8 mouse cellular contexts compared by ENCODE assay signal in the genomic region with DNA sequence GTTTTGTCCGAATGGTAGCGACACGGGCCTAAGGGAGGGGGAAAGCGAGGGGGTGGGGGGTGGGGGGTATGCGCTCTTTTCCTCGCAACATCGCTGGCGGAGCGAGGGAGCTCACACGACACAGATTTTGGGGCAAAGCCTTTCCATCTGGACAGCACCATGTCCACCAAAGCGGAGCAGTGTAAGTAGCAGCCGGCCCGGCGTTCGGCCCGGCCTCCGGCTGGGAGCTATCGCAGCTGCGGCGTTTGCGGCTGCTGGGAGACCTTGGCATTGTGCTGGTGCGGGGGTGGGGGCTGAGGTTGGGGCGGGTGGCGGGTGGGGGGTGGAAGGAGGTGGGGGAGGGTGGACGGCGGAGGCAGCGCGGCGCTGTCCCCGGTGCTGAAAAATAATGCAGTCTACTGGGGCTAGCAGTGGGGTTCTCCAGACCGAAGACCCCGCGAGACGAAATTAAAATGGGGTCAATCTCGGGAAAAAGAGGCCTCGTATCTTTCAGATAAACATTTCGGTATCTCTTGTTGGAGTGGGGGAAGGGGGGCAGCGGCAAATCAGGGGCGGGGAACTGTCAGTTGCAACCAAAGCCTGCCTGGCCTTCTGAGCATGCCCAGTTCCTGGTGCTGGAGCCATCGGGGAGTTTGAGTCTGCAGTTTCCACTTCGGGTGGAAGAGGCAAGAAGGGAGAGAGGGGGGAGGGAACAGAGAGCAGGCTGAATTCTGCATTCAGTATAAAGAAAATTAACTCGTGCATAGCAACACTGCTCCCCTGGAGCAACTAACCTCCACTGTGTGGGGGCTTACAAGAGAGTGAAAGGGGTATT. TPM values are rescaled to one million over a fixed set of nuclear protein-coding genes. Genes with fewer than 3 reads are reported as not detected.
A peak's percentile ranks its signal among the peaks of the same experiment; 100 is the strongest.
DNase-seq lines count a peak whose midpoint lies in the region; ATAC-seq lines count a peak whose summit lies in the region.

No protein-coding gene starts in this region.

- peaks cover 20% of the 10 kb centered on the region for H3K27me3 ChIP-seq in heart, embryonic 16.5 days (ENCODE audit: control insufficient read depth, insufficient read depth, low read length)
- peaks cover 27% of the 10 kb centered on the region for H3K27me3 ChIP-seq in liver, embryonic 13.5 days
- no peaks in the 10 kb centered on the region for H3K27me3 ChIP-seq in neural tube, embryonic 15.5 days (replicated peaks)

- ATAC-seq in heart, embryonic 16.5 days (replicated peaks; ENCODE audit: extremely low read depth, insufficient read depth, low FRiP score): peak; percentile 63; the same call in 1 of the 2 replicates
- peak; percentile 18; the same call in 1 of the 2 replicates for ATAC-seq in liver, embryonic 13.5 days (ENCODE audit: low read depth)
- peak; percentile 87 for ATAC-seq in neural tube, embryonic 15.5 days (ENCODE audit: low FRiP score)

- H3K4me3 ChIP-seq in heart, embryonic 16.5 days (ENCODE audit: low read length): peak overlapping the region; percentile 61
- H3K4me3 ChIP-seq in liver, embryonic 13.5 days (replicated peaks): peak overlapping the region; percentile 51
- H3K4me3 ChIP-seq in neural tube, embryonic 15.5 days (replicated peaks): peak overlapping the region; percentile 75

- peak overlapping the region; percentile 95 for H3K4me2 ChIP-seq in heart, embryonic 16.5 days (ENCODE audit: low read depth, low read length)
- peak overlapping the region; percentile 67 for H3K4me2 ChIP-seq in liver, embryonic 13.5 days
- H3K4me2 ChIP-seq in neural tube, embryonic 15.5 days: peak overlapping the region; percentile 70

- H3K36me3 ChIP-seq in heart, embryonic 16.5 days (ENCODE audit: control insufficient read depth, insufficient read depth): no peaks in the 10 kb centered on the region
- H3K36me3 ChIP-seq in liver, embryonic 13.5 days: no peaks in the 10 kb centered on the region
- H3K36me3 ChIP-seq in neural tube, embryonic 15.5 days: no peaks in the 10 kb centered on the region

- no peak overlapping the region for H3K27ac ChIP-seq in heart, embryonic 16.5 days (ENCODE audit: low read length)
- H3K27ac ChIP-seq in liver, embryonic 13.5 days: no peak overlapping the region
- H3K27ac ChIP-seq in neural tube, embryonic 15.5 days (replicated peaks): peak overlapping the region; percentile 98

- no peak overlapping the region for H3K9ac ChIP-seq in heart, embryonic 16.5 days (ENCODE audit: low read length)
- H3K9ac ChIP-seq in liver, embryonic 13.5 days: no peak overlapping the region
- H3K9ac ChIP-seq in neural tube, embryonic 15.5 days (replicated peaks): peak overlapping the region; percentile 74

- peak; percentile 29 for DNase-seq in thymus, postnatal 14 days
- no peak for DNase-seq in thymus, adult 18-20 months
- peak; percentile 55 for DNase-seq in embryo, embryonic 11.5 days (ENCODE audit: low read depth, low spot score)
- peak; percentile 66 for DNase-seq in layer of hippocampus, adult 11-12 months (ENCODE audit: low spot score)
- no peak for DNase-seq in liver, embryonic 13.5 days
- DNase-seq in adipocyte (ENCODE audit: low spot score): no peak

- WGBS in heart, embryonic 16.5 days: under 1% methylated on average over 42 of the region's 42 CpGs
- 1% methylated on average over 42 of the region's 42 CpGs for WGBS in liver, embryonic 13.5 days (ENCODE audit: insufficient replicate concordance)
- WGBS in neural tube, embryonic 15.5 days: under 1% methylated on average over 39 of the region's 42 CpGs

- H3K4me1 ChIP-seq in heart, embryonic 16.5 days (ENCODE audit: control insufficient read depth, insufficient read depth, low read length): peaks cover 6% of the 10 kb centered on the region; the same call in 1 of the 2 replicates
- peaks cover 3% of the 10 kb centered on the region; the same call in 1 of the 2 replicates for H3K4me1 ChIP-seq in liver, embryonic 13.5 days (replicated peaks)
- peaks cover 36% of the 10 kb centered on the region for H3K4me1 ChIP-seq in neural tube, embryonic 15.5 days

- H3K9me3 ChIP-seq in heart, embryonic 16.5 days (replicated peaks; ENCODE audit: control insufficient read depth, low read length): no peaks in the 10 kb centered on the region
- no peaks in the 10 kb centered on the region for H3K9me3 ChIP-seq in liver, embryonic 13.5 days (replicated peaks)
- no peaks in the 10 kb centered on the region for H3K9me3 ChIP-seq in neural tube, embryonic 15.5 days (replicated peaks)

RNA-seq across cellular contexts. Expression of a gene that starts 0.9 kb away (rescaled TPM):
- 0.30 and 0.37 TPM in 2 replicates for polyA plus RNA-seq in heart, embryonic 16.5 days (2015; fragmentation: Nextera tagmentation; extraction: Ambion mirVana)
- polyA plus RNA-seq in liver, embryonic 13.5 days (2015; fragmentation: Nextera tagmentation; extraction: Ambion mirVana): 0.08 and 0.13 TPM in 2 replicates
- 5.6 and 6.3 TPM in 2 replicates for polyA plus RNA-seq in neural tube, embryonic 15.5 days (2015; fragmentation: Nextera tagmentation; extraction: Ambion mirVana)

RNA-seq across cellular contexts. Expression of a gene that starts 50.5 kb away (rescaled TPM):
- not detected in 2 replicates for polyA plus RNA-seq in heart, embryonic 16.5 days (2015; fragmentation: Nextera tagmentation; extraction: Ambion mirVana)
- not detected in 2 replicates for polyA plus RNA-seq in liver, embryonic 13.5 days (2015; fragmentation: Nextera tagmentation; extraction: Ambion mirVana)
- polyA plus RNA-seq in neural tube, embryonic 15.5 days (2015; fragmentation: Nextera tagmentation; extraction: Ambion mirVana): not detected in 2 replicates

Comparison
In these comparisons a context has a peak if more than half of its experiments do, and no peak if none do; other contexts are left out.
1. DNase-seq: peak in thymus, postnatal 14 days (single experiment), embryo, embryonic 11.5 days (single experiment) and layer of hippocampus, adult 11-12 months (single experiment); none in thymus, adult 18-20 months (0 of 2), liver, embryonic 13.5 days (single experiment) and adipocyte (single experiment).
2. ATAC-seq: peak in every context shown above with its lines; median percentile 87 in neural tube, embryonic 15.5 days; 63 in heart, embryonic 16.5 days; 18 in liver, embryonic 13.5 days.
3. Peak in every context shown above with its lines, with median percentiles within 50 percentile points of each other: H3K4me2 ChIP-seq and H3K4me3 ChIP-seq.